In genomic region chr15:80170357-80170756, GRCm38 (mm10) we compare ENCODE assay signal across 16 mouse cellular contexts. TPM values are rescaled to one million over a fixed set of nuclear protein-coding genes. Genes with fewer than 3 reads are reported as not detected.
DNase-seq lines count a peak whose midpoint lies in the region; ATAC-seq and TF ChIP-seq lines count a peak whose summit lies in the region.
"Had no signal": no experiment of that assay in that cellular context is flagged by ENCODE, and none has a peak within 500 bp of the region (broad histone marks: within the 10 kb centered on the region; RNA-seq: fewer than 3 reads in every experiment).

No protein-coding gene starts in this region.

- no peaks in the 10 kb centered on the region for H3K27me3 ChIP-seq in stomach, postnatal 0 days (ENCODE audit: control insufficient read depth, insufficient read depth, low read length)
- H3K27me3 ChIP-seq: hindbrain, embryonic 12.5 days; Patski had no signal

- 35% methylated on average over 4 of the region's 4 CpGs for WGBS in stomach, postnatal 0 days

- no peak for ATAC-seq in cerebellum, adult (ENCODE audit: insufficient number of reproducible peaks, low FRiP score, low TSS enrichment)
- no peak for ATAC-seq in stomach, postnatal 0 days (ENCODE audit: low FRiP score, low TSS enrichment)
- ATAC-seq: Patski had no signal

- TF ChIP-seq EP300 in stomach, postnatal 0 days (optimal IDR thresholded peaks at IDR 0.05), result no peak

- H3K4me1 ChIP-seq in stomach, postnatal 0 days (replicated peaks; ENCODE audit: control insufficient read depth, insufficient read depth), result 0 out of 2 replicates have a peak, but pooled peaks cover 4% of the 10 kb centered on the region

- no peaks in the 10 kb centered on the region for H3K36me3 ChIP-seq in stomach, postnatal 0 days (ENCODE audit: control insufficient read depth, insufficient read depth, low read length)
- H3K36me3 ChIP-seq: forebrain, embryonic 10.5 days; heart, embryonic 13.5 days; hindbrain, embryonic 12.5 days; liver, embryonic 15.5 days had no signal

- H3K27ac ChIP-seq in stomach, postnatal 0 days (replicated peaks), result peak overlapping the region; percentile 78
- H3K27ac ChIP-seq in layer of hippocampus, adult 2 months, result no peak overlapping the region
- H3K27ac ChIP-seq: heart, embryonic 13.5 days; hindbrain, embryonic 12.5 days; kidney, postnatal 0 days; liver, embryonic 15.5 days had no signal

- H3K4me3 ChIP-seq in stomach, postnatal 0 days (ENCODE audit: low read depth, low read length), result no peak overlapping the region
- no peak overlapping the region for H3K4me3 ChIP-seq in layer of hippocampus, adult 2 months
- H3K4me3 ChIP-seq: heart, embryonic 13.5 days; hindbrain, embryonic 12.5 days; liver, embryonic 15.5 days; myocyte had no signal

- H3K9me3 ChIP-seq in stomach, postnatal 0 days (ENCODE audit: control insufficient read depth, low read length), result no peaks in the 10 kb centered on the region
- H3K9me3 ChIP-seq: forebrain, embryonic 10.5 days; heart, embryonic 13.5 days; hindbrain, embryonic 12.5 days; liver, embryonic 15.5 days had no signal

- TF ChIP-seq CTCF in stomach, postnatal 0 days (IDR thresholded peaks at IDR 0.05; ENCODE audit: low read depth), result no peak
- TF ChIP-seq CTCF in layer of hippocampus, adult 2 months (conservative IDR thresholded peaks at IDR 0.05), result no peak

- H3K9ac ChIP-seq in stomach, postnatal 0 days (ENCODE audit: low read length), result no peak overlapping the region
- H3K9ac ChIP-seq: heart, embryonic 13.5 days; hindbrain, embryonic 12.5 days; liver, embryonic 15.5 days had no signal

- H3K4me2 ChIP-seq in stomach, postnatal 0 days (replicated peaks; ENCODE audit: low read depth), result no peak overlapping the region
- H3K4me2 ChIP-seq: heart, embryonic 13.5 days; hindbrain, embryonic 12.5 days; liver, embryonic 15.5 days had no signal

- peak; percentile 53 to 58 for DNase-seq in cerebellum, adult 18-20 months
- peak; percentile 24 for DNase-seq in ovary, adult 18-20 months (ENCODE audit: low spot score)
- no peak for DNase-seq in ovary, postnatal 36 days (ENCODE audit: low spot score)
- peak; percentile 55 for DNase-seq in kidney, postnatal 10 days
- no peak for DNase-seq in stomach, postnatal 0 days (ENCODE audit: low spot score)
- DNase-seq in frontal cortex, adult 2 months (ENCODE audit: extremely low spot score in 1 of 2, low spot score in 1 of 2), result no peak
- no peak for DNase-seq in layer of hippocampus, adult 2 months (ENCODE audit: low spot score in 2 of 2)

RNA-seq across cellular contexts. Expression of gene Mgat3, which starts 3.2 kb away (rescaled TPM):
- polyA plus RNA-seq in stomach, postnatal 0 days (2015; fragmentation: Nextera tagmentation; extraction: Ambion mirVana), result 5.8 and 5.9 TPM in 2 replicates
- polyA plus RNA-seq in frontal cortex, adult 2 months (2012; rRNA removed), result 79.3 and 84.5 TPM in 2 replicates
- total RNA-seq in layer of hippocampus, adult 2 months (2021), result 100 to 1,000 TPM; 109 to 115 TPM
- total RNA-seq: common myeloid progenitor, adult 5-6 weeks had no signal

RNA-seq across cellular contexts. Expression of gene Tab1, which starts 37.4 kb away (rescaled TPM):
- polyA plus RNA-seq in stomach, postnatal 0 days (2015; fragmentation: Nextera tagmentation; extraction: Ambion mirVana), result 16.3 and 16.5 TPM in 2 replicates
- polyA plus RNA-seq in frontal cortex, adult 2 months (2012; rRNA removed), result 37.9 and 41.4 TPM in 2 replicates
- total RNA-seq in layer of hippocampus, adult 2 months (2021), result 10 to 100 TPM; 28.2 to 30.2 TPM

Comparison
In these comparisons a context has a peak if more than half of its experiments do, and no peak if none do; other contexts are left out.
1. DNase-seq: peak in cerebellum, adult 18-20 months (2 of 2), ovary, adult 18-20 months (single experiment) and kidney, postnatal 10 days (single experiment); none in ovary, postnatal 36 days (single experiment), stomach, postnatal 0 days (single experiment), frontal cortex, adult 2 months (0 of 2) and layer of hippocampus, adult 2 months (0 of 2).
2. RNA of gene Mgat3, which starts 3.2 kb away (polyA plus RNA-seq): 79.3 to 84.5 TPM in frontal cortex, adult 2 months; 5.8 to 5.9 TPM in stomach, postnatal 0 days; every median in the first group is over 10 times any median in the second.